Mouse (Mus musculus) lung, postnatal 0 days (tissue): ENCODE measurements around the gene Psma3.

Experiments used
- CTCF ChIP-seq: IDR thresholded peaks from 2 replicates; pipeline ENCODE4 v1.5.1; 2016; ENCODE audit warnings: antibody characterized with exemption, mild to moderate bottlenecking
- EP300 ChIP-seq: IDR thresholded peaks from 2 replicates; pipeline ENCODE4 v1.6.1; 2016; ENCODE audit warnings: antibody characterized with exemption, mild to moderate bottlenecking, control low read depth

DNA sequence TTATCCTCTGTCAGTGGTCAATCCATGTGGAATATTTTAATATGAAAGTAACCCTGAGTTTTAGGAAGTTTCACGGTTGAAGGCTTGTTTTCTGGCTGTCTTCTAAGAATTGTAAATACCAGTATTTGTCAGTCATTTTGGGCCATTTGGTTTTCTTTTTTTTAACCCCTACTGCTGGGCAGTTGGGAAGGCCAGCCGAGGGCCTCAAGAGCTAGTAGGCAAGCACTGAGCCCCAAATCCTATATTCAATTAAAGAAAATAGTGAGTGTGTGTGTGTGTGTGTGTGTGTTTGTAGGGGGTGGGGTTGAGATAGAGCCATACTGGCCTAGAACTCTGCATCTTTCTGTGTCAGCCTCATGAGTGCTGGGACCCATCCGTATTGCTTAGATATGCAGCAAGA, 1.5 kb downstream of the Psma3 start:
- TF ChIP-seq EP300 = no peak
- no peak for TF ChIP-seq CTCF
